Mouse (Mus musculus) heart, embryonic 12.5 days (tissue): ENCODE data around the gene Fer. TPM values are rescaled to one million over a fixed set of nuclear protein-coding genes. Genes with fewer than 3 reads are reported as not detected.

Source experiments
- ATAC-seq: fragments of 200-750 bp; cut with Nextera tagmentation; 2 replicates; pipeline ENCODE4 v1.8.0; 2017; ENCODE audit warnings: moderate TSS enrichment, moderate library complexity; ENCODE audit not compliant: insufficient number of reproducible peaks, low FRiP score
- H3K27ac ChIP-seq: fragments of 300-500 bp; sonication (generic); 2 replicates; pipeline ENCODE4 v1.5.1; 2016; ENCODE audit warnings: mild to moderate bottlenecking, moderate library complexity; ENCODE audit not compliant: poor library complexity, severe bottlenecking
- H3K27me3 ChIP-seq: fragments of 300-500 bp; sonication (generic); replicated peaks from 2 replicates; pipeline ENCODE4 v1.6.1; 2016; ENCODE audit warnings: mild to moderate bottlenecking, moderate library complexity
- H3K36me3 ChIP-seq: fragments of 300-500 bp; sonication (generic); 2 replicates; pipeline ENCODE4 v1.6.1; 2016; ENCODE audit warnings: mild to moderate bottlenecking, moderate library complexity
- H3K4me1 ChIP-seq: fragments of 300-500 bp; sonication (generic); replicated peaks from 2 replicates; pipeline ENCODE4 v1.6.1; 2016; ENCODE audit warnings: mild to moderate bottlenecking
- H3K4me2 ChIP-seq: fragments of 300-500 bp; sonication (generic); 2 replicates; pipeline ENCODE4 v1.6.1; 2016; ENCODE audit warnings: mild to moderate bottlenecking, moderate library complexity
- H3K4me3 ChIP-seq: fragments of 300-500 bp; sonication (generic); 2 replicates; pipeline ENCODE4 v1.5.1; 2016; ENCODE audit warnings: mild to moderate bottlenecking
- H3K9ac ChIP-seq: fragments of 300-500 bp; sonication (generic); 2 replicates; pipeline ENCODE4 v1.6.1; 2016; ENCODE audit warnings: mild to moderate bottlenecking, moderate library complexity
- H3K9me3 ChIP-seq: fragments of 300-500 bp; sonication (generic); replicated peaks from 2 replicates; pipeline ENCODE4 v1.6.1; 2016; ENCODE audit warnings: mild to moderate bottlenecking, moderate library complexity
- WGBS: fragments of 180-500 bp; shearing (Covaris S2); methylation state at CpG from one replicate; pipeline ENCODE4 v1.1.7; 2016; 5-methylcytosine and 5-hydroxymethylcytosine counted together
- polyA plus RNA-seq: library from polyadenylated mRNA; unstranded; fragments of >200 nt; fragmentation: Nextera tagmentation; extraction: Ambion mirVana; gene quantifications from 2 replicates; pipeline ENCODE4 v1.2.1, GENCODE M21; 2016

Gene Fer
- polyA plus RNA-seq, 1 experiment from 2014 or later = 27.7 TPM

- Histone ChIP-seq H3K4me2 (no peak overlapping the region), H3K9me3 (no peaks in the 10 kb centered on the region), H3K27ac (no peak overlapping the region), H3K27me3 (no peaks in the 10 kb centered on the region), H3K4me1 (no peaks in the 10 kb centered on the region), H3K4me3 (no peak overlapping the region), H3K9ac (no peak overlapping the region), H3K36me3 (0 out of 2 replicates have a peak, but pooled peaks cover 3% of the 10 kb centered on the region)
- no peak for ATAC-seq
- 83% methylated on average over 2 of the region's 2 CpGs for WGBS
Measured at GRCm38 (mm10) chr17:64085493-64085892, 222.6 kb downstream of the Fer start.

- Histone ChIP-seq H3K9me3 (no peaks in the 10 kb centered on the region), H3K9ac (no peak overlapping the region), H3K27ac (no peak overlapping the region), H3K36me3 (0 out of 2 replicates have a peak, but pooled peaks cover 3% of the 10 kb centered on the region), H3K4me1 (no peaks in the 10 kb centered on the region), H3K4me2 (no peak overlapping the region), H3K27me3 (no peaks in the 10 kb centered on the region), H3K4me3 (no peak overlapping the region)
- no peak for ATAC-seq
- 80% methylated on average over 11 of the region's 11 CpGs for WGBS
Measured at GRCm38 (mm10) chr17:64086875-64087608, 224.2 kb downstream of the Fer start.

- 88% methylated on average over 3 of the region's 3 CpGs for WGBS
- H3K36me3 ChIP-seq = 0 out of 2 replicates have a peak, but pooled peaks cover 3% of the 10 kb centered on the region
- H3K27ac ChIP-seq = no peak overlapping the region
- H3K4me3 ChIP-seq = no peak overlapping the region
- ATAC-seq = no peak
- H3K9me3 ChIP-seq = no peaks in the 10 kb centered on the region
- no peak overlapping the region for H3K4me2 ChIP-seq
- peaks cover 3% of the 10 kb centered on the region for H3K4me1 ChIP-seq
- H3K27me3 ChIP-seq = no peaks in the 10 kb centered on the region
- H3K9ac ChIP-seq = no peak overlapping the region
Measured at GRCm38 (mm10) chr17:64087871-64088270, 225.0 kb downstream of the Fer start.

GRCm38 (mm10) chr17:64093716-64094115 is 230.9 kb downstream of the Fer start:
- Histone ChIP-seq H3K4me1 (peaks cover 9% of the 10 kb centered on the region), H3K27me3 (no peaks in the 10 kb centered on the region), H3K27ac (no peak overlapping the region), H3K4me3 (no peak overlapping the region), H3K36me3 (0 out of 2 replicates have a peak, but pooled peaks cover 3% of the 10 kb centered on the region), H3K9me3 (no peaks in the 10 kb centered on the region), H3K9ac (no peak overlapping the region), H3K4me2 (no peak overlapping the region)
- 88% methylated on average over 2 of the region's 2 CpGs for WGBS
- ATAC-seq = no peak

- Histone ChIP-seq H3K36me3 (no peaks in the 10 kb centered on the region), H3K9me3 (no peaks in the 10 kb centered on the region), H3K4me1 (peaks cover 22% of the 10 kb centered on the region), H3K27me3 (no peaks in the 10 kb centered on the region), H3K9ac (no peak overlapping the region), H3K27ac (no peak overlapping the region), H3K4me2 (no peak overlapping the region), H3K4me3 (no peak overlapping the region)
- WGBS = 88% methylated on average over 3 of the region's 3 CpGs
- ATAC-seq = no peak
Measured at GRCm38 (mm10) chr17:64096811-64097210, 233.9 kb downstream of the Fer start.

- ATAC-seq = no peak
Measured at GRCm38 (mm10) chr17:64097788-64098359, 235.0 kb downstream of the Fer start.

GRCm38 (mm10) chr17:64099395-64100171 is 236.7 kb downstream of the Fer start:
- H3K4me1 ChIP-seq = peaks cover 13% of the 10 kb centered on the region
- no peaks in the 10 kb centered on the region for H3K36me3 ChIP-seq
- no peak overlapping the region for H3K4me3 ChIP-seq
- ATAC-seq = no peak
- no peaks in the 10 kb centered on the region for H3K27me3 ChIP-seq
- no peak overlapping the region for H3K9ac ChIP-seq
- H3K27ac ChIP-seq = peak overlapping the region; percentile 33; the same call in 1 of the 2 replicates
- H3K9me3 ChIP-seq = no peaks in the 10 kb centered on the region
- no peak overlapping the region for H3K4me2 ChIP-seq
- 59% methylated on average over 6 of the region's 6 CpGs for WGBS

More at GRCm38 (mm10) chr17:64097788-64098359, 235.0 kb downstream of the Fer start:
- no peak overlapping the region for H3K4me2 ChIP-seq
- no peak overlapping the region for H3K4me3 ChIP-seq
- no peaks in the 10 kb centered on the region for H3K9me3 ChIP-seq
- H3K9ac ChIP-seq = no peak overlapping the region
- WGBS = 83% methylated on average over 5 of the region's 5 CpGs
- H3K27ac ChIP-seq = no peak overlapping the region
- H3K27me3 ChIP-seq = no peaks in the 10 kb centered on the region
- H3K4me1 ChIP-seq = peaks cover 19% of the 10 kb centered on the region
- no peaks in the 10 kb centered on the region for H3K36me3 ChIP-seq

GRCm38 (mm10) chr17:64100172-64100510 is 237.3 kb downstream of the Fer start:
- no peak; the same call in 1 of the 2 replicates for ATAC-seq
- no peak overlapping the region for H3K4me2 ChIP-seq
- H3K9ac ChIP-seq = no peak overlapping the region
- H3K4me1 ChIP-seq = peaks cover 13% of the 10 kb centered on the region
- no peaks in the 10 kb centered on the region for H3K27me3 ChIP-seq
- no peaks in the 10 kb centered on the region for H3K9me3 ChIP-seq
- H3K4me3 ChIP-seq = no peak overlapping the region
- H3K36me3 ChIP-seq = no peaks in the 10 kb centered on the region
- peak overlapping the region; percentile 33; the same call in 1 of the 2 replicates for H3K27ac ChIP-seq
- WGBS = 34% methylated on average over 3 of the region's 3 CpGs

GRCm38 (mm10) chr17:64108773-64109172 is 245.9 kb downstream of the Fer start:
- ATAC-seq = no peak
- H3K4me1 ChIP-seq = no peaks in the 10 kb centered on the region; the same call in 1 of the 2 replicates
- H3K36me3 ChIP-seq = no peaks in the 10 kb centered on the region
- H3K9ac ChIP-seq = no peak overlapping the region
- no peak overlapping the region for H3K27ac ChIP-seq
- H3K4me3 ChIP-seq = no peak overlapping the region
- H3K27me3 ChIP-seq = no peaks in the 10 kb centered on the region
- H3K9me3 ChIP-seq = no peaks in the 10 kb centered on the region
- WGBS = 90% methylated on average over 5 of the region's 5 CpGs
- H3K4me2 ChIP-seq = no peak overlapping the region

GRCm38 (mm10) chr17:64109871-64110270 is 247.0 kb downstream of the Fer start:
- no peak overlapping the region for H3K27ac ChIP-seq
- H3K4me3 ChIP-seq = no peak overlapping the region
- H3K9ac ChIP-seq = no peak overlapping the region
- no peaks in the 10 kb centered on the region for H3K27me3 ChIP-seq
- no peaks in the 10 kb centered on the region; the same call in 1 of the 2 replicates for H3K4me1 ChIP-seq
- ATAC-seq = no peak
- no peaks in the 10 kb centered on the region for H3K36me3 ChIP-seq
- H3K4me2 ChIP-seq = no peak overlapping the region
- H3K9me3 ChIP-seq = no peaks in the 10 kb centered on the region
- 89% methylated on average over 8 of the region's 8 CpGs for WGBS

GRCm38 (mm10) chr17:64113625-64114024 is 250.8 kb downstream of the Fer start:
- Histone ChIP-seq H3K9me3 (no peaks in the 10 kb centered on the region), H3K27ac (no peak overlapping the region), H3K4me1 (no peaks in the 10 kb centered on the region), H3K9ac (no peak overlapping the region), H3K4me3 (no peak overlapping the region), H3K36me3 (no peaks in the 10 kb centered on the region), H3K27me3 (no peaks in the 10 kb centered on the region), H3K4me2 (no peak overlapping the region)
- 89% methylated on average over 5 of the region's 5 CpGs for WGBS
- no peak for ATAC-seq
